Mouse (Mus musculus) lung, embryonic 14.5 days (tissue): ENCODE data around the gene Zfp747. TPM values are rescaled to one million over a fixed set of nuclear protein-coding genes. Genes with fewer than 3 reads are reported as not detected.
"Not testable (repeated sequence)": the region's sequence is repeated elsewhere in the genome, so short reads cannot be mapped to it uniquely, and the experiment has no call there.

ENCODE experiments used
- ATAC-seq: fragments of 200-750 bp; cut with Nextera tagmentation; 2 replicates; pipeline ENCODE4 v1.8.0; 2017; ENCODE audit warnings: mild to moderate bottlenecking, moderate TSS enrichment, moderate library complexity; ENCODE audit not compliant: insufficient read depth
- DNase-seq: peaks from one replicate; pipeline ENCODE4 v3.0.0-alpha.2; 2015
- H3K27ac ChIP-seq: fragments of 300-500 bp; sonication (generic); 2 replicates; pipeline ENCODE4 v1.5.1; 2014; ENCODE audit warnings: low read depth, mild to moderate bottlenecking, moderate library complexity
- H3K27me3 ChIP-seq: fragments of 300-500 bp; sonication (generic); 2 replicates; pipeline ENCODE4 v1.6.1; 2014; ENCODE audit warnings: low read length, control low read depth; ENCODE audit not compliant: insufficient read depth
- H3K36me3 ChIP-seq: fragments of 300-500 bp; sonication (generic); 2 replicates; pipeline ENCODE4 v1.6.1; 2014; ENCODE audit warnings: control low read depth; ENCODE audit not compliant: insufficient read depth
- H3K4me1 ChIP-seq: fragments of 300-500 bp; sonication (generic); 2 replicates; pipeline ENCODE4 v1.6.1; 2014; ENCODE audit warnings: antibody characterized with exemption, control low read depth; ENCODE audit not compliant: insufficient read depth
- H3K4me2 ChIP-seq: fragments of 300-500 bp; sonication (generic); 2 replicates; pipeline ENCODE4 v1.6.1; 2014; ENCODE audit warnings: mild to moderate bottlenecking
- H3K4me3 ChIP-seq: fragments of 300-500 bp; sonication (generic); 2 replicates; pipeline ENCODE4 v1.5.1; 2014; ENCODE audit warnings: low read depth, low read length
- H3K9ac ChIP-seq: fragments of 300-500 bp; sonication (generic); 2 replicates; pipeline ENCODE4 v1.6.1; 2014
- H3K9me3 ChIP-seq: fragments of 300-500 bp; sonication (generic); 2 replicates; pipeline ENCODE4 v1.6.1; 2016; ENCODE audit warnings: low read depth, low read length, control low read depth
- CTCF ChIP-seq: IDR thresholded peaks from 2 replicates; pipeline ENCODE4 v1.5.1; 2016; ENCODE audit warnings: antibody characterized with exemption, low read depth
- WGBS: fragments of 180-500 bp; shearing (Covaris S2); extraction: QIAGEN DNeasy Blood & Tissue Kit; methylation state at CpG from one replicate; pipeline ENCODE4 v1.1.7; 2014; 5-methylcytosine and 5-hydroxymethylcytosine counted together
- polyA plus RNA-seq: library from polyadenylated mRNA; unstranded; fragments of >200 nt; fragmentation: Nextera tagmentation; extraction: Ambion mirVana; gene quantifications from 2 replicates; pipeline ENCODE4 v1.2.1, GENCODE M21; 2014

The Zfp747 gene
- polyA plus RNA-seq, 1 experiment from 2014 or later = 8.5 TPM

GRCm38 (mm10) chr7:127363475-127363921, 12.4 kb downstream of the Zfp747 start:
- no peak for TF ChIP-seq CTCF
- under 1% methylated on average over 24 of the region's 24 CpGs for WGBS
- H3K9ac ChIP-seq = peak overlapping the region; percentile 61
- H3K4me3 ChIP-seq = peak overlapping the region; percentile 30
- H3K27me3 ChIP-seq = peaks cover 10% of the 10 kb centered on the region; the same call in 1 of the 2 replicates
- H3K9me3 ChIP-seq = no peaks in the 10 kb centered on the region
- H3K27ac ChIP-seq = no peak overlapping the region
- no peaks in the 10 kb centered on the region for H3K36me3 ChIP-seq
- DNase-seq (peak; percentile 28), ATAC-seq (peak; percentile 35; the same call in 1 of the 2 replicates)
- H3K4me1 ChIP-seq = no peaks in the 10 kb centered on the region
- peak overlapping the region; percentile 75 for H3K4me2 ChIP-seq

DNA sequence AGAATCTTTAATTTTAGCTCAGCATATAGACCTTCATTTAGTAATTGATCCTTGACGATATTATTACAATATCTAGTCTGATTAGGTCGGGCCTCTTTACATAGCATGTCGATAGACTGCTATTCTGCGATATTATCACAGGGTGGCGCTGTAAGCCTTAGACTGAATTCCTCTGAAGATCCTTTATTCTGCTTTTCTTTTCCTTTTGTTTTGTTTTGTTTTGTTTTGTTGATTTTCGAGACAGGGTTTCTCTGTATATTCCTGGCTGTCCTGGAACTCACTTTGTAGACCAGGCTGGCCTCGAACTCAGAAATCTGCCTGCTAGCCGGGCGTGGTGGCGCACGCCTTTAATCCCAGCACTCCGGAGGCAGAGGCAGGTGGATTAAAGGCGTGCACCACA, 13.4 kb downstream of the Zfp747 start:
- not testable (repeated sequence) for H3K4me3 ChIP-seq, H3K27me3 ChIP-seq, H3K9me3 ChIP-seq, H3K36me3 ChIP-seq, H3K4me1 ChIP-seq, ATAC-seq, H3K9ac ChIP-seq, H3K27ac ChIP-seq
- 22% methylated on average over 13 of the region's 13 CpGs for WGBS
- peak; percentile 87 for DNase-seq
- peak; percentile 80 for TF ChIP-seq CTCF
- peak overlapping the region; percentile 43; the same call in 1 of the 2 replicates for H3K4me2 ChIP-seq

- Histone ChIP-seq H3K4me3 (no peak overlapping the region), H3K9me3 (no peaks in the 10 kb centered on the region), H3K27ac (no peak overlapping the region), H3K27me3 (peaks cover 10% of the 10 kb centered on the region; the same call in 1 of the 2 replicates), H3K4me2 (no peak overlapping the region), H3K4me1 (no peaks in the 10 kb centered on the region), H3K9ac (no peak overlapping the region), H3K36me3 (no peaks in the 10 kb centered on the region)
- ATAC-seq (peak; percentile 28; the same call in 1 of the 2 replicates), DNase-seq (no peak)
- WGBS = 40% methylated on average over 13 of the region's 13 CpGs
- no peak for TF ChIP-seq CTCF
These were observed 14.4 kb downstream of the Zfp747 start for GRCm38 (mm10) chr7:127361449-127361848.

DNA sequence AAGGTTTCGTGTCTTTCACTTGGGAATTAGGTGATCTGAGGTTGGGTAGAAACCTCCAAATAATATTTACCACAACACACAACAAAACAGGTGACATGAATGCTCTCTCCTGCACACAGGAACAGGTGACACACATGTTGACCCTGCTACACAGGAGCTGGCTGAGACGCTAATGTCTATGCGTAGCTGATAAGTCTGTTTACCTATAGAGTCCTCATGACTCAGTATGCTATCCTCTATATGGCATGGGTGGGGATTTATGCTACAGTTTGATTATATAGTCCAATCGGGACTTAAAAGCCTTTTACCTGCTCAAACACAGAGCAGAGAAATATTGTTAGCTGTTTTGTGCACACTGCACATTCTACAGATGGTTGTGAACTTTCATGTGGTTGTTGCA, 15.6 kb downstream of the Zfp747 start:
- TF ChIP-seq CTCF = no peak
- Histone ChIP-seq H3K36me3 (no peaks in the 10 kb centered on the region), H3K4me1 (no peaks in the 10 kb centered on the region), H3K4me3 (no peak overlapping the region), H3K9ac (no peak overlapping the region), H3K4me2 (no peak overlapping the region), H3K9me3 (no peaks in the 10 kb centered on the region), H3K27ac (no peak overlapping the region), H3K27me3 (peaks cover 10% of the 10 kb centered on the region; the same call in 1 of the 2 replicates)
- ATAC-seq (no peak), DNase-seq (no peak)
- WGBS = 49% methylated on average over 4 of the region's 4 CpGs

- H3K27ac ChIP-seq = no peak overlapping the region
- H3K27me3 ChIP-seq = peaks cover 3% of the 10 kb centered on the region; the same call in 1 of the 2 replicates
- TF ChIP-seq CTCF = no peak
- H3K4me3 ChIP-seq = no peak overlapping the region
- H3K4me1 ChIP-seq = no peaks in the 10 kb centered on the region
- WGBS = 66% methylated on average over 4 of the region's 4 CpGs
- ATAC-seq (no peak), DNase-seq (no peak)
- H3K9me3 ChIP-seq = no peaks in the 10 kb centered on the region
- no peak overlapping the region for H3K9ac ChIP-seq
- H3K4me2 ChIP-seq = no peak overlapping the region
- H3K36me3 ChIP-seq = no peaks in the 10 kb centered on the region
These were observed 17.4 kb downstream of the Zfp747 start for GRCm38 (mm10) chr7:127358472-127358871.

GRCm38 (mm10) chr7:127357871-127358270, 18.0 kb downstream of the Zfp747 start:
- Histone ChIP-seq H3K27ac (no peak overlapping the region), H3K36me3 (no peaks in the 10 kb centered on the region), H3K9ac (no peak overlapping the region), H3K9me3 (no peaks in the 10 kb centered on the region), H3K4me3 (no peak overlapping the region), H3K4me1 (no peaks in the 10 kb centered on the region), H3K27me3 (no peaks in the 10 kb centered on the region), H3K4me2 (no peak overlapping the region)
- DNase-seq (no peak), ATAC-seq (no peak)
- TF ChIP-seq CTCF = no peak
- WGBS = 58% methylated on average over 2 of the region's 2 CpGs

- no peak for TF ChIP-seq CTCF
- Histone ChIP-seq H3K9me3 (no peaks in the 10 kb centered on the region), H3K4me3 (no peak overlapping the region), H3K4me2 (no peak overlapping the region), H3K27me3 (no peaks in the 10 kb centered on the region), H3K9ac (no peak overlapping the region), H3K27ac (no peak overlapping the region), H3K4me1 (no peaks in the 10 kb centered on the region), H3K36me3 (no peaks in the 10 kb centered on the region)
- ATAC-seq = no peak
- WGBS = 53% methylated on average over 3 of the region's 3 CpGs
- DNase-seq = no peak
These were observed 20.1 kb downstream of the Zfp747 start for GRCm38 (mm10) chr7:127355796-127356195.
